Mouse (Mus musculus) heart, adult 2 months (tissue): ENCODE data around the gene Trappc5.

Experiments
- CTCF ChIP-seq: fragments of 200-600 bp; IDR thresholded peaks from 2 replicates; pipeline ENCODE4 v1.8.1; 2022; ENCODE audit warnings: antibody characterized with exemption, mild to moderate bottlenecking, moderate library complexity
- POLR2A ChIP-seq: fragments of 200-500 bp; IDR thresholded peaks from 2 replicates; pipeline ENCODE4 v1.6.1; 2011; ENCODE audit warnings: mild to moderate bottlenecking, low read depth, low read length, control low read depth; ENCODE audit not compliant: insufficient read depth

GRCm38 (mm10) chr8:3685422-3685821 is 9.3 kb downstream of the Trappc5 start:
- TF ChIP-seq POLR2A (no peak), CTCF (no peak)
